Mouse (Mus musculus): Measurements from ENCODE around the gene Krt83.
"Not testable (repeated sequence)": the region's sequence is repeated elsewhere in the genome, so short reads cannot be mapped to it uniquely, and the experiment has no call there.

Gene Krt83

DNA sequence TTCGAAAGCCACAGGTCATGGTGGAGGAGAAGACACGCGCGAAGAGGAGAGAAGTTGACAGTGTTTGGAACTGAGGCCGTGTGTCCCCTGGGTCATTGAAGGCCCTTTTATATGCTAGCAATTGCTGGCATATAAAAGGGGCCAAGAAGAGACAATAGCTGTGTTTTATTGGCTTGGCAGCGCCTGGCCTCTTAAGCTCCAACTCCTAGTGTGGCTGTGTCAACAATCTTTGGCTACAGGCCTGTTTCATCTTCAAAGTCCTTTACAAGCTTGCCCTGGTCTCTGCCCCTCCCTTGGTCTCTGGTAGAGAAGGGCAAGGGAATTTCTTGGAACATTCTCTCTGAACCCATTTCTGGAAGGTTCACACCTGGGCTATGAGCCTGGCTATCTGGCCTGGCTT, at the start of gene Krt83:
Krt83 (minus strand) TSS at position 82 of the 400 bp plus-strand sequence.
- DNase-seq (ENCODE audit: low read depth): no peak

DNA sequence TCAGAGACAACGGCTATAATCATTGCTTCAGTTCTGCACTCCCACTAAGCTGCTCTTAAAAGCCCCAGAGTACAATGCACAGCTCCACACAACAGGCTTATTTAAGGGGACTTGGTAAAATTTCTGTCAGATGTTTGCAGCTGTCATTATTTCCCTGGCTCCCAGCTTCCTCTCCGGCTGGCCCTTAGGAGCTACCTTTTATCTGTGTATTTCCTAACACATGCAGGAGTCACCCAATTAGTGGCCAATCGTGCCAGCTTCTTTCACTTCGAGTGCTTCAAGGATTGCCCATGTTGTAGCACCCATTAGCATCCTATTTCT, 47.2 kb upstream of the Krt83 start:
- no peak for DNase-seq (ENCODE audit: low read depth)

DNA sequence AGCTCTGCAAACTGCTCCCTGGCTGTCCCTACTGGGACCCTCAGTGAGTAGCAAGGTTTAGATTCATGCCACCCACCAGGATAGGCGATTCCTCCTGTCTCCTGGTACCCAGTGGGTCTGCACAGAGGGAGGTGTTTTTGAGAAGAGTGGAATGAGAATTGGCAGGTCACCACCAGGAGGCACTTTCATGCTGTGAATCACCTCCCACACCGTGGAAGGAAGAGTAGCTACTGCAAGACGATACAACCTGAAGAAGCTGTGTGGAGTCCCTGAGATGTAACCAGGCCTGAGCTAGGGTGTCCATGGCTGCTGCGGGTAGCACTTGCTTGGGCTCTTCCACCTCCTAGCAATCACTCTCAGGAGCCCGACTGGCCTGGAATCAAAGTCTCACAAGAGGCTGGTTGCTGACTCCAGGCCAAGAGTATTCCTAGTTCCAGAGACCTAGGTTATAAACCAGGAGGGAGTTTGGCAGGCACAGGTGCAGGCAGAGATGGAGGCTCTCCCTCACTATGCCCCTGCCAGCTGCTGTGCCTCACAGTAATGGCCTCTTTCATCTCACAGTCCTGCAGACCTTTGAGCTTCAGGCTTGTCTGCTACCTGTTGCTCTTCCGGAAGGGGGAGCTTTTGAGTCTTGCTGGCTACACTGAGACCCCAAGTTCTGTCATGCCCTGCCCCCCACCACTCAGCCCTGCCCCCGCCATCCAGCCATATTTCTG, 46.7 kb upstream of the Krt83 start:
- no peak for DNase-seq (ENCODE audit: low read depth)

DNA sequence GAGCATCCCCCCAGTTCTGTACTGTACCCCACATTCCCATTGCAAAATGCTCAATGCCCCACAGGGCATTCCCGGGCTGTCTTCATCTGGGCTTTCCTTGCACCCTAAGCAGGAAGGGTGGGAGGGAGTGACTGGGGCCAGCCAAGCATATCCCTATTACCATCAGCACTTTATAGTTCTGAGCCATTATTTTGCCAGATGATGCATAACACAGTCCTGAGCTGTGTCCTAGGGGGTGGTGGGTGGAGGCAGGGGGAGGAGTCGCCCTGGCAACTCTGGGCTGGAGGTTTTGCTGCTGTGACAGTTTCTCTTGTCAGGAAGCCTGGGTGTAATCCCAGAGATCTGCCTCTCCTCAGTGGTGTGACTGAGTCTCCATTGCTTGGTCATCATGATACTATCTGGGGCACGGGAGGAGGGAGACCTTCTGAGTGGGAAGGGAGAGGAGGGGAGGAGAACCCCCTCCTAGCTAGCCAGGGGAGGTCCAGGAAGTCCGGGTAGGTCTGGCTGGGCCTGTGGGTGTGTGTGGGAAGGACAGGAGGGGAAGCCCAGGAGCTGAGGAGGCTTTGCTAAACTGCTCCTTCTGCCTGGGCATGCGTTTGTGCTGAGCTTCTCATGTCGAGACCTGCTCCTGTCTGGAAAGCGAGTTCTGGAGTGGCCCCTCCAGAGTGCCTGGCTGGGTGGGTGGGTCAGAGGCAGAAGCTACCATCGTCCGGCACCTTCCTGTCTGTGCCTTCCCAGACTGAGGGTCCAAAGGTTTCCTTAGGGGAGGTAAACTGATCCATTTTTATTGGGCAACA, 44.9 kb upstream of the Krt83 start:
- DNase-seq (ENCODE audit: low read depth): no peak

DNA sequence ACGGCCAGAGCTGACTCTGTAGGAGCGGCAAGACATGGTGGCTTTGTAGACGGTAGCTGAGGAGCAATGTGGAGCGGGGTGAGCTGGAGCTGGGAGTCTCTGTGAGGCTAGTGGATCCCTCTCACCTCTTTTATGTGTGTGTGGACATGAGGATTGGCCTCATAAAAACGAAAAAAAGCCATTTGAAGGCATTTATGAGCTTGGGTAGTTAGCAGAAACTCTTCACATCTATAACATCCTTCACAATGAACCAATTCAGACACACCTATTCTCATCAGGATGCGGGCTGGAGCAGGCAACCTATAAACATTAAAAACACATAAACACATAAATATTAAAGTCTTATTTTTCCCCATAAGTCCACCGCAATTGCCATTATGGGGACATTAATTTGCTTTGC, 41.4 kb upstream of the Krt83 start, which contains the start of gene Krt84:
Krt84 (minus strand) TSS at position 101 of the 400 bp plus-strand sequence.
- no peak for DNase-seq (ENCODE audit: low read depth)

DNA sequence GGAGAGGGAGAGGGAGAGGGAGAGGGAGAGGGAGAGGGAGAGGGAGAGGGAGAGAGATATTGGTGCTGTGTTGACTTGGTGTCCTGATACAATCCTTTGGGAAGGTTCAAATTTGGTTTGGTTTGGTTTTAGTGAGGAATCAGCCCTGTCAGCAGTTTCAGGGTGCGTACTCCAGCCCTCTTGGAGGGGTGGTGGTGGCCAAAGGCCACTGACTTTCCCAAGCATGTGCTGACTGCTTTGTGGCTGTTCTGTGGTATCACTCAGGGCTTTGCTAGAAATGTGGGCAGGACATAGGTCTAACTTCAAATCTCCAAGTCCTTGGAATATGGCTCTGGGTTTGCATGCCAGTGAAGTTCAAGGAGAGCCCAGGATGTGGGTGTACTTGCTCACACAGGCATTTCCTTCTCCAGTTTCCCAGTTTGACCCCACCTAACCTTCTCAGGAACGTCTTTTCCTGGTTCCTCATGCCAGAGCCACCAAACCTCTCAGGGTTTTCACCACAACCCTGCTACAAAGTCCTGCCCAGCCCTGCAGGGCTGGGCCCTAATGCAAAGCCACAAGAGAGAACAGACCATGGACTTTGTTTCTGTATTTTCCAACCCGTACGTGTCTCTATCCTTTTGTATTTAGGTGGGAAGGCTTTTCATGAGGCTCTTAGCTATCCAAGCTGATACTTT, 31.4 kb upstream of the Krt83 start:
- peak; percentile 28 for DNase-seq (ENCODE audit: low read depth)

DNA sequence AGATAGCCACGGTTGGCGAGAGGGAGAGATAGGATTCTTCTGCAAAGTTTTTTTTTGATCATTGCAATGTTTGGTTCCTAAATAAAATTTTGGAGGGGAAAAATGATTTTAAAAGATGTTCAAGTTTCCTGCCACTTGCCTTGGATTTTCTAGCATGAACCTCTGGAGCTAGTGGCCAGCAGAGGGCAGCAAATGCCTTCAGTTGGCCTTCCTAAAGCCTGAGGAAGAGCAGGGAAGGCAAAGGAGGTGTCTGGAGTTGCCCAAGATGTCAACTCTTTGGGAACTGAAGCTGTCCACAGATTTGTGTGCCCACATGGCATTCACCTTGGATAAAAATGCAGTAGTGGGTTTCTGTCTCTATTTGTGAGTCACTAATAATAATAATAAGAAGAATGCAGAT, 28.5 kb upstream of the Krt83 start:
- DNase-seq (ENCODE audit: low read depth): peak; percentile 31

DNA sequence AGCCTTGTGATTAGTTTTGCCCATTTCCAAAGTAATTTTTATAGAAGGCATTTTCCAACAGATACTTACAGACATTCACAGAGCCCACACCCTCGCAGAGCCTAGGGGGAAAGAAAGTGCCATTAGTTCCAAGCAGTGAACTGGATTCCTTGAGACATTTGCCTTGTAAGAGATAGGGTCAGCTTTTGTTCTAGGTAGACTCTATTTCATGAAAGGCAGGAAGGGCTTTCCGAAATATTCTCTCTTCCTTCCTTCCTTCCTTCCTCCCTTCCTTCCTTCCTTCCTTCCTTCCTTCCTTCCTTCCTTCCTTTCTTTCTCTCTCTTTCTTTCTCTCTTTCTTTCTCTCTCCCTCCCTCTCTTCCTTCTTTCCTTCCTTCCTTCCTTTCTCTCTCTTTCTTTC, 25.8 kb upstream of the Krt83 start, which contains the start of gene Gm49425:
Gm49425 (minus strand) TSS at position 101 of the 400 bp plus-strand sequence.
- DNase-seq (ENCODE audit: low read depth): not testable (repeated sequence)

DNA sequence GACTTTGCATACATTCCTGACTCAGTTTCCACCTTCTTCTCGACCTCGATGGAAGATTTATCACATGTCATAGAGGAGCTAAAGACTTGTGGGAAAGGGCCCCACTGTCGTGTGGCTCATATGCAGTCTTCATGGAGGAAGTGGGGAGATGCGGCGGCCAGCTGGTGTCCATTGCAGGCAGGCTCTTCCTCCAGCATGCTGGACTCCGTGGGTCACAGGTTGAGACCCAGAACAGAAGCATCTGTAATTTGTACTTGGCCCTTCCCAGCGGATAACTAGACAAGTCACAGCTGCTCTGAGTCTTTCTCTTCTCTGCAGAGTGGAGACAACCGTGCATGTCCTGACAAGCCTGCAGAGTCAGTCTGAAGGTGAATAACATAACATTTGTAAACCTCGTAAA, 16.9 kb upstream of the Krt83 start:
- DNase-seq (ENCODE audit: low read depth): no peak

DNA sequence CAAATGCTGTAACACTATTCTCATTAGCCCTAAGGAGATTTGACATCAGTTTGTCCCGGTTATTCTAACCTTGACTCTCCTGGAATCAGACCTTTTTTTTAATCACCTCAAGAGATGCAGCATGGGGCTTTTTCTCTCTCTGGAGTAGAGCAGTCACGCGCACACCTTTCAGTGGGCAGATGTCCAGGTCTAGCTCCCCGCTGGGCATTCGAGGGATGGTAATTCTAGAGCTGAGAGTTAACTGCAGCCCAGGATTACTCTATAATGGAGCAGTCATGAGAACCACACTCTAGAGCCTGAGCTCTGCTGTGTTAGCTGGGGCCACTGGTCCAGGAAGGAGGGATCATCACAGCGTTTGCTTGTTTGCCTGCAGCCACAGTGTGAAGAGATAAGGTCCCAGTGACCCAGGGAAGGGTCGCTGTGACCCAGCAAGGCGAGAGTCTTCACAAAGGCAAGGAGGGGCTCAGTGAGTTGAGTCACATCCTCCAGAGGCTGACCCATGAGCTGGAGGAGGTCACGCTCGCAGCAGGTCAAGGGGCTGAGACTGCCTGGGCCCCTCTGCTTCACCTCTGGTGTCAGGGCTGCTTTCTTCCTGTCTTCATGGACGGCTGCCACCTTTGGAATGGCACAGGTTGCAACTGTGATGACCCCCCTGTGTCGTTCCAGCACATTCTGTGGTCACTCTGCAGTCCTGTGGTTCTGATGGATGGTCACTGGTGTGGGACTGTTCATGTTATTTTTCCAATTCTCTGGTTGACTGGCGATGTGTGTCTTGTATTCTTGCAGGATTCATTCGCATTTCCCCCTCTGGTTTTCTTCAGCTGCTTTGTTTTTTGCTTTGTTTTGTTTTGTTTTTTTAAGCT, 15.8 kb upstream of the Krt83 start:
- no peak for DNase-seq (ENCODE audit: low read depth)

DNA sequence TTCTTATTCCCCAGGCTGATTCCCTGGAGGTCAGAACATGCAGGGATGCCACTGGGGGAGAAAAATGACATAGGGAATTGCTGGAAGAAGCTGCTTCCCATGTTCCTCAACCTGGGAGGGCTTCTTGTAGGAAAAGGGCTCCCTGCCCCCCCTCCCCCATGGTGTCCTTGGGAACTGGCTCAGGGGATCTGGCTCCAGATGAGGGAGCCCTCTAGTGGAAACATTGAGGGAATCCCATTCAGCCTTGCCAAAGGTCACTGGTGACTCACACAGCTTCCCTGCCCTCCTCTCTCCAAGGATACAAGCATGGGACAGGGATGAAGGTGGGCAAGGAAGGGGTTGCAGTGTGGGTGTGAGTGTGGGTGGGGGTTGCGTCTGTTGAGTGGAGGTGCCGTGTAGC, 5.9 kb upstream of the Krt83 start:
- DNase-seq (ENCODE audit: low read depth): peak; percentile 45

DNA sequence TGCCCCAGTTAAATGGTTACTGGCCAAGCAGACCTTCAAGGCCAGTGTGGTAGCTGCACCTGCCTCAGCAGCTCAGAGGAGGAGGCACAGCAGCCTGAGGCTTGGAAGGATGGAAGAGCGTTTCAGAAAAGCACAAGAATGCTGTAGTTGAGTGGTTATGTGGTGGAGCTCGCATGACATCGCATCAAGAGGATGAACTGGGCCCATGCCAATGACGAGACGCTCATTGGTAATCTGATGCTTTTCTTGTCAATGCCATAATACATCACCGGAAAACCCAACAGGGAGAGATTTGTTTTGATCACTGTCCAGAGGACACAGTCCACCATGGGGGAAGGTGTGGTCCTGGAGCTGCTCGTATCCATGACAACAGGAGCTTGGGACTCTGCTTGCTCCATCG, 4.0 kb upstream of the Krt83 start:
- DNase-seq (ENCODE audit: low read depth): no peak

DNA sequence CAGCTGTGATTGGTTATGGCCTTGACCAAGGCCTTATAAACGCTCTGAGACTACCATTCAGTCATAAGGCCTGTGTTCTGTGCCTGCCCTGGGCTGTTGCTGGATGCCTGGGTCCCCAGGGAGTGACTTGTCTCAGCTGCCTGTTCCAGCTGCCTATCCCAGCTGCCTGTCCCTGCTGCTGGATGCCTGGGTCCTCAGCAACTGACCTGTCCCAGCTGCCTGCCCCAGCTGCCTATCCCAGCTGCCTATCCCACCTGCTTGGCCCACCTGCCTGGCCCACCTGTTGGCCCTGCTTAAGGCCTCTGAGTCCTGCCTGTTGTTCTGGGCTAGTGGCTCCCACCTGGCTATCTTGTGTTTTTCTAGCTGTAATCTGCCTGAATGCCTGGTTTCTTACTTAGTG, 2.9 kb upstream of the Krt83 start:
- no peak for DNase-seq (ENCODE audit: low read depth)

DNA sequence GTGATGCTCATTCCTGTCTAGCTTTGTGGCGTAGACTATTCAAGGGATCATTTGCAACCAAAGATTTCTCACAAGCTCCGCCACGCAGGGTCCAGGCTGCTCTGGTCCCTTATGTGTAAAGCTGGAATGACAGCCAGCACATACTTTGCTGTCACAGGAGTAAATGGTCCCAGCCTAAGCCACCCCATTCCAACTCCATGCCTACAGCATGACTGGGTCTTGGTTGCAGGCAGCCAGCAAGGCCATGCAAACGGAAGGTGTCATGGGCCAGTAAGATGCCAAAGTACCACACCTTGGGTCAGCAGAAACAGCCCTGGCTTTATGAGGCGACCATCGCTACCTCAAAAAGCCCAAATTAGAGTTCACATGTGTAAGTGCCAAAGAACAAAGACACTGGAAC, 2.4 kb upstream of the Krt83 start:
- DNase-seq (ENCODE audit: low read depth): no peak

DNA sequence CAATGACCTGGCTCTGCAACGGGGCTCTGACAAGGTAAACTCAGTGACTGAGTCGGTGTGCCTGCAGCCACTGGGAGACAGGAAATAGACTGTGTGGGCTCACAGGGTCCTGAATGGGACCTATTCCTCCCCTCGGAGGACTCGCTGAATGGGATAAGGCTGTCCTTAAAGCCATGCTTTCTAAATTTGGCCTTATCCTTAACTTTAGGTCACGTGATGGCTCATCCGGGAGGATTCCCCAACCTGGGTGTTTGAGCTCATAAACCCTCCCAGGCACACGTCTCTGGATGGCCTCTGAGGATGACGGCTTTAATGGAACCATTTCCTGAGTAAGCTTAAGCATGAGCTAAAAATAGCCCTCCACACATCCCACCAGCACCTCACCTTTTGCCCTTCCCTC, 1.4 kb upstream of the Krt83 start:
- DNase-seq (ENCODE audit: low read depth): no peak

DNA sequence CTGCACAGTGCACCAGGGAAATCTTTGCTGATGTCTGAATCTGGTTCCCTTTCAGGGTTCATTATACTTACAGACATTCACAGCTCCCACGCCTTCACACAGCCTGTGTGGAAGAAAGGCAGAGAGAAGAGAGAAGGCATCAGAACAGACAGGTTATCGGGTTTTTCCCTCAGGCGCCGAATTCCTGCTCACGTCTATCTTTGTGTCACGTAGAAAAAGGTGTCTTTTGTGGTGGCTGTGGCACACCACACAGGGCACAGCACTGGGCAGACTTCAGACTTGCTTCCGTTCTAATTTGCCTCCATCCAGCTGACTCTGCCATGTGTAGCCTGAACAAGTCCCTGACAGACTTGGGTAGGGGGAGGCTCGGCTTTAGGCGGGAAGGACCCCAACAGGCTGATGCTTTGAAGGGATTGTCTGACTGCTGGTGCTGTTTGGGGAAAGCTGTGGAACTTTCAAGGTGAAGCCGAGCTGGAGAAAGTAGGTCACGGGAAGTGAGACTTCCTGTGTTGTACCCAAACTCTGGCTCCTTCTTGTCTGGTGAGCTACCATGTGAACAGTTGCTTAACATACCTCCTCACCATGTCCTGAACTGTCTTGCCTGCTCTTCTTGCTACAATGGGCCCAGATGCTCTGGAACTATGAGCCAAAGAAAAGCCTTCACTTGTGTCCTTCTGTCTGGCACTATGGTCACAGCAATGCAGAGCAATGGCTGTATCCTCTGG, 5.2 kb downstream of the Krt83 start:
- DNase-seq (ENCODE audit: low read depth): no peak

DNA sequence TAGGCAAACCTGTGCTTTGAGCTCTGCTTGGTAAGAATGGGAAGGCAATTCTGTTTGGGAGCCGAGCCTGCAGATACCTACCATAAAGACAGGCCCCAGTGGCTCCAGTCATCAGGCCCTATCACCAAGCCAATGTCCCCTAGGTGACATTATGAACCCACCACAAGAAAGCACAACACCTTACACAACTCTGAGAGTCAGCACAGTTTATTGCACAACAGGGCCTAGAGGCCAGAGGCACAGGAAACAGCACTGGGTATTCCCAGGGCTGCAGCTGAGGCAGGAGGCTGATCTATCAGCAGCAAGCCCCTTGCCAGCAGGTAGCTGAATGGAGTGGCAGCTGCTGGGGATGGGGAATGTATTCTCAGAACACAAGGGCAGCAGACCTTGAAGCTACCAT, 6.4 kb downstream of the Krt83 start:
- DNase-seq (ENCODE audit: low read depth): no peak

DNA sequence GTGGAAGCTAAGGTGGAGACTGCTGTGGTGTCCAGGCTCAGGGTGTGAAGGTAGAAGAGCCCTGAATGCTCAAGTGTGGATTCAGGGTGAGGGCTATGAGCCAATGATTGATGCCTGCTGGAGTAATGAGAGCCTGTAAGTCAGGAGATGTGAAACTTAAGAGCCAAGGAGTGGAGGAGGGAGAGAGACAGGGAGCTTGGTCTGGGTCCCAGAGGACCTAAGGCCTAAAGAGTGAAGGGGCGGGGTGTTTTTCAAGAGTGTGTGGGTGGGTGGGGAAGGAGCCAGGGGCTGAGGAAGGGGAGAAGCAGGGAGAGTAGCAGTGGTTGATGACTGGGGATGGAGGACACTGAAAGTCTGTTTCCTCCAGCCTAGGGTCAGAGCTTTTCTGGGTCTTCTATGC, 7.7 kb downstream of the Krt83 start:
- no peak for DNase-seq (ENCODE audit: low read depth)

DNA sequence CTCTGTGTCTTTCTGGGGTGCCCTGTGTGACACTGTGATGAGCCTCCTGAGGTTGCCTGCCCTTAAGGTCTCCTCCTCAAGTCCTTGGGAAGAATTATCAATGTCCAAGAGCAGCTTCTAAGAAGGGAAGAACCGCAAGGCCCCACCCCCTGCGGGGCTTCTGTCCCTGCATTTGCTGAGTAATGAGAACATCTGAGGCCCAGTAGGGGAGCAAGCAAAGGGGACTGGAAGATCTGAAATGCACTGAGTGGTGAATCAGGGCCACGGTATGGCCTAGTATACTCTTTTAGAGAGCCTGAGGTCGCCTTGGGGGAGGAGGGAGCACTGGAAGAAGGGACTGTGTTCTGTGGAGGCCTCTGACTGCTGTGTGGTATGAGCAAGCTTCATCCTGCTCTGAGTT, 9.3 kb downstream of the Krt83 start:
- no peak for DNase-seq (ENCODE audit: low read depth)

DNA sequence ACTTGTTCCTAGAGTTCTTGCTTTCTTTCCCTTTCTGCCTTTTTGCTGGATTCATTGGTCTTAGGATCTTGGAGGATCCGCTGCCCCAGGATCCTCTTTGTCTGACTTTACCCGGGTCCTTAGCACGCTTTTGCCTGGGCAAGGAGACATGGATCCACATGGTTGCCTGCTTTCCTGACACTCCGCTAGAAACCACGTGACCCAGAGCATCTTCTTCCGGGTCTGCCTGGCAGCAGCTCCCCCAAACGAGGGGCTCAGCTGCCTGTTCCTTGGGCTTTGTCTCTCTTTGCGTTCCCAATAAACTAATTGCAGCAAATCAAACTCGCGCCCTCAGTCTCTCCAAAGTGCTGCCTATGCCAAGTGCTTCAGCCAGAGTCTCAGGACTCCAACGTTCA, 11.6 kb downstream of the Krt83 start:
- DNase-seq (ENCODE audit: low read depth): no peak

DNA sequence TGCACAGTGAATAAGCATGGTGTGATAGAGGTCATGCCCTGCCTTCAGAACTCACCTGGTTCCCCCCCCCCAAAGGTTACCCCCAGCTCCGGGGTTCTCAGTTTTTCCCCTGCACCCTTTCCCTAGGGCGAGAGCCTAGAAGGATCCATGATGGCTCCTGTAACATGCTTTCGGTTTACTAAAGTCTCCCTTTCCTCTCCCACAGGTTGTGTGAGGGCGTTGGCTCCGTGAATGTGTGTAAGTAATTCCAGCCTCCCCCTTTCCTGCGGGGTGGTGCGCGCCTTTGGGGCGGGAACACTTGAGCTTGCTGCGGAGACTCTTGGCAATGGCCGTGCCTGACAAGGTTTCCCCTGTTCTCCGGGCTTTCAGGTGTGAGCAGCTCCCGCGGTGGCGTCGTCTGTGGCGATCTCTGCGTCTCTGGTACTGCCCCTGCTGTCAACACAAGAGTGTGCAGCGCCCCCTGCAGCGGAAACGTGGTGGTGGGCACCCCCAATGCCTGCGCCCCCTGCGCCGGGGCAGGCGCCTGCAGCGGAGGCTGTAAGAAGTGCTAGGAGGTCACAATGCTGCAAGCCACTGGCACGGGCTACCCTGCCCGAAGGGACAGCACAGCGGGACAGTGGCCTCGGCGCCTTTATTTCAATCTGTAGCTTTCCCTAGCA, 12.2 kb downstream of the Krt83 start:
- no peak for DNase-seq (ENCODE audit: low read depth)

Data from fibroblast of lung, adult 2 months (primary cell).